Mouse (Mus musculus): ENCODE results near the gene Tgfb1. TPM values are rescaled to one million over a fixed set of nuclear protein-coding genes. Genes with fewer than 3 reads are reported as not detected.

Gene Tgfb1
- total and polyA plus RNA-seq, 2 experiments from 2014 or later = 0.88 to 2.2 TPM

DNA sequence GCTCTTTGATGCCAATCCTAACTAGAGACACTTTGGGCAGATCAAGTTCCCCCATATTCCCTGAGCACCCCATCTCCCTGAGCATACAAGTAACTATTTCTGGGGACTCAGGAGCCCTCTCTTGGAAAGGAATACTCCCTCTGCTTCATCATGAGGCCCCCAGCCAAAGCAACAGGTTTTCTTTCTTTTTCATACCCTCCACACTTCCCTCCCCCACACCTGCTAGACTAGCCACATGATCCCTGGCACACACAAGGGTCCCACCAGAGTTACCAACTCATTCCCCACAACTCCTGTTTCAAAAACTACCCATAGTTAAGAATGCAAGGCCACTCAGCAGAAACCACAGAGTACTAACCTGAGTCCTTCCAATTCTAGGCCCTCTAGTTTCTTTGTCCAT lies 66.3 kb downstream of the Tgfb1 start:
- no peak for TF ChIP-seq CTCF (IDR thresholded peaks at IDR 0.05)
- H3K4me1 ChIP-seq (ENCODE audit: insufficient read depth, low read length) = peaks cover 8% of the 10 kb centered on the region
- no peaks in the 10 kb centered on the region for H3K27me3 ChIP-seq (ENCODE audit: insufficient read depth, low read length)
- DNase-seq (ENCODE audit: low spot score) (no peak), ATAC-seq (ENCODE audit: low FRiP score) (no peak)
- peaks cover 23% of the 10 kb centered on the region for H3K36me3 ChIP-seq (ENCODE audit: insufficient read depth, low read length)
- no peak overlapping the region for H3K27ac ChIP-seq (ENCODE audit: low read depth, low read length)
- no peaks in the 10 kb centered on the region for H3K9me3 ChIP-seq (ENCODE audit: low read length)
- peak overlapping the region; percentile 70 for H3K4me2 ChIP-seq (ENCODE audit: low read depth, low read length, poor library complexity, severe bottlenecking)
- peak overlapping the region; percentile 98 for H3K4me3 ChIP-seq (ENCODE audit: low read depth, low read length)
- peak overlapping the region; percentile 95 for H3K9ac ChIP-seq (replicated peaks; ENCODE audit: low read length, poor library complexity, severe bottlenecking)

DNA sequence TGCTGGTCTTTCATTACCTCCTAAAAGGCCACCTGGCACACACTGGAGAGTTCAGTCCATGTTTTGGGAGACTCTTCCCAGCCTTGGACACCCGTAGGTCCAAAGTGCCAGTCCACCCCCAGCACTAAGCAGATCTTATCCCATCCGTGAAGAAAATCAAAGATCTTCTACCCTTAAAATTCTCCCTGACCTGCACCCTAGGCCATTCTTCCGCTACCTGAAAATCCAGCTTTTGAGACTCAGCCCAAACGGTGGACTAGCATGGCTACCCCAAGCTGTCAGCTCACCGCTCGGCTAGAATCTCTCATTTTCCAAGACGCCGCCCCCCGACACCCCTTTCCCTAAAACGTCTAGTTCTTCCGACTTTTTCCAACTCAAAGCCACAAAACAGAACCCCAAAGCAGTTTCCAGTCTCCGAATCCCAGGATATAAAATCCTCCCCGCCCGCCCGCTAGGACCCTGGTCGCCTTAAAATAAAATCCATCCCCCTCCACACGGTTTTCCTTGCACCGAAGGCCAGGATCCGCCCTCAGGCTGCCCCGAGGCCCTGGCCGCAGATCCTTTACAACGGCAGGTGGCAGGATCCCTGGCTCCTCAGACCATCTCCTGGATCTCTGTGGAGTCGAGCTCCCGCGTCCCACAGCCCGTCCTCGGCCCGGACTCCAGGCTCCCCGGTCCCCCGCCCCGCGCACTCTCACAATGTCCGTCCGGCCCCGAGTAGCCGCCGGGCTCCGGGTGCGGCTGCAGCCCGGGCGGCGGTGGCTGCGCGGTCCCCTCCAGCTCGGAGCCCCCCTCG lies 67.0 kb downstream of the Tgfb1 start:
- TF ChIP-seq CTCF (IDR thresholded peaks at IDR 0.05) = no peak
- peak overlapping the region; percentile 95 for H3K9ac ChIP-seq (replicated peaks; ENCODE audit: low read length, poor library complexity, severe bottlenecking)
- peak overlapping the region; percentile 96 for H3K27ac ChIP-seq (ENCODE audit: low read depth, low read length)
- H3K4me1 ChIP-seq (ENCODE audit: insufficient read depth, low read length) = peaks cover 8% of the 10 kb centered on the region
- peak overlapping the region; percentile 70 for H3K4me2 ChIP-seq (ENCODE audit: low read depth, low read length, poor library complexity, severe bottlenecking)
- DNase-seq (ENCODE audit: low spot score) (peak; percentile 5), ATAC-seq (ENCODE audit: low FRiP score) (peak; percentile 1; the same call in 1 of the 2 replicates)
- H3K36me3 ChIP-seq (ENCODE audit: insufficient read depth, low read length) = peaks cover 19% of the 10 kb centered on the region
- under 1% methylated on average over 46 of the region's 46 CpGs for WGBS
- no peaks in the 10 kb centered on the region for H3K27me3 ChIP-seq (ENCODE audit: insufficient read depth, low read length)
- H3K4me3 ChIP-seq (ENCODE audit: low read depth, low read length) = peak overlapping the region; percentile 98
- no peaks in the 10 kb centered on the region for H3K9me3 ChIP-seq (ENCODE audit: low read length)

DNA sequence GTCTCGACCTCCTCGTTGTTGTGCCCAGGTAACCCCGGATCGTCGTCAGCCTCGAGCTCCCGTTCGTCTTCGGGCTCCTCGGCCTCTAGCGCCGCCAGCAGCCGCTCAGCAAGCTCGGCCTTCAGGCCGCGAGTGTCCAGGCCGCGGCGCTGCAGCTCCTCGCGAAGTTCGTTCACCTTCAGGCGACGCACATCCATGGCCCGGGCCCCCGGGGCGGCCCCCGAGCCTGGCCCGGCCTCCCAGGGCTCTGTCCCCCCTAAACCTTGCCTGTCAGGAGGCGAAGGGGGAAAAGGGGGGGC lies 67.6 kb downstream of the Tgfb1 start:
- Histone ChIP-seq H3K9ac (replicated peaks; ENCODE audit: low read length, poor library complexity, severe bottlenecking) (peak overlapping the region; percentile 95), H3K27ac (ENCODE audit: low read depth, low read length) (peak overlapping the region; percentile 96), H3K36me3 (ENCODE audit: insufficient read depth, low read length) (peaks cover 13% of the 10 kb centered on the region), H3K4me1 (ENCODE audit: insufficient read depth, low read length) (peaks cover 8% of the 10 kb centered on the region), H3K4me2 (ENCODE audit: low read depth, low read length, poor library complexity, severe bottlenecking) (peak overlapping the region; percentile 70), H3K4me3 (ENCODE audit: low read depth, low read length) (peak overlapping the region; percentile 98), H3K9me3 (ENCODE audit: low read length) (no peaks in the 10 kb centered on the region), H3K27me3 (ENCODE audit: insufficient read depth, low read length) (no peaks in the 10 kb centered on the region)
- peak; percentile 55 for TF ChIP-seq CTCF (IDR thresholded peaks at IDR 0.05)
- no peak; the same call in 1 of the 2 replicates for ATAC-seq (ENCODE audit: low FRiP score)
- WGBS = under 1% methylated on average over 30 of the region's 30 CpGs
- DNase-seq (ENCODE audit: low spot score) = no peak

Other genes starting within 250 kb of the Tgfb1 start
- 1.4 and 2.9 TPM in 2 replicates for gene Ceacam1, start 209.4 kb upstream of the Tgfb1 start, total RNA-seq (2014; rRNA removed)
- gene Ceacam1, start 209.4 kb upstream of the Tgfb1 start, polyA plus RNA-seq (2015; fragmentation: Nextera tagmentation; extraction: Ambion mirVana) = 0.84 and 0.94 TPM in 2 replicates
- not detected in 2 replicates for gene Ceacam2, start 147.1 kb upstream of the Tgfb1 start, total RNA-seq (2014; rRNA removed)
- not detected in 2 replicates for gene Ceacam2, start 147.1 kb upstream of the Tgfb1 start, polyA plus RNA-seq (2015; fragmentation: Nextera tagmentation; extraction: Ambion mirVana)
- gene Erich4, start 71.1 kb upstream of the Tgfb1 start, total RNA-seq (2014; rRNA removed) = not detected in 2 replicates
- gene Erich4, start 71.1 kb upstream of the Tgfb1 start, polyA plus RNA-seq (2015; fragmentation: Nextera tagmentation; extraction: Ambion mirVana) = not detected in 2 replicates
- 54.3 and 58.1 TPM in 2 replicates for gene Dmac2, start 67.6 kb upstream of the Tgfb1 start, total RNA-seq (2014; rRNA removed)
- gene Dmac2, start 67.6 kb upstream of the Tgfb1 start, polyA plus RNA-seq (2015; fragmentation: Nextera tagmentation; extraction: Ambion mirVana) = 47.5 and 50.6 TPM in 2 replicates
- gene B3gnt8, start 60.3 kb upstream of the Tgfb1 start, total RNA-seq (2014; rRNA removed) = 0.80 and 1.4 TPM in 2 replicates
- 0.62 and 0.97 TPM in 2 replicates for gene B3gnt8, start 60.3 kb upstream of the Tgfb1 start, polyA plus RNA-seq (2015; fragmentation: Nextera tagmentation; extraction: Ambion mirVana)
- gene Bckdha, start 28.0 kb upstream of the Tgfb1 start, total RNA-seq (2014; rRNA removed) = 64.9 and 78.2 TPM in 2 replicates
- gene Bckdha, start 28.0 kb upstream of the Tgfb1 start, polyA plus RNA-seq (2015; fragmentation: Nextera tagmentation; extraction: Ambion mirVana) = 40.7 and 50.9 TPM in 2 replicates
- 19.7 and 29.4 TPM in 2 replicates for gene Exosc5, start 27.8 kb upstream of the Tgfb1 start, total RNA-seq (2014; rRNA removed)
- gene Exosc5, start 27.8 kb upstream of the Tgfb1 start, polyA plus RNA-seq (2015; fragmentation: Nextera tagmentation; extraction: Ambion mirVana) = 27.3 and 29.5 TPM in 2 replicates
- gene Tmem91, start 11.8 kb upstream of the Tgfb1 start, total RNA-seq (2014; rRNA removed) = 60.8 and 94.4 TPM in 2 replicates
- gene Tmem91, start 11.8 kb upstream of the Tgfb1 start, polyA plus RNA-seq (2015; fragmentation: Nextera tagmentation; extraction: Ambion mirVana) = 186 and 200 TPM in 2 replicates
- gene B9d2, start 6.2 kb upstream of the Tgfb1 start, total RNA-seq (2014; rRNA removed) = 22.8 and 32.1 TPM in 2 replicates
- gene B9d2, start 6.2 kb upstream of the Tgfb1 start, polyA plus RNA-seq (2015; fragmentation: Nextera tagmentation; extraction: Ambion mirVana) = 58.2 and 67.2 TPM in 2 replicates
- 27.0 and 38.3 TPM in 2 replicates for gene Ccdc97, start 32.1 kb downstream of the Tgfb1 start, total RNA-seq (2014; rRNA removed)
- 29.1 and 34.4 TPM in 2 replicates for gene Ccdc97, start 32.1 kb downstream of the Tgfb1 start, polyA plus RNA-seq (2015; fragmentation: Nextera tagmentation; extraction: Ambion mirVana)
- gene Hnrnpul1, start 67.8 kb downstream of the Tgfb1 start, total RNA-seq (2014; rRNA removed) = 117 and 126 TPM in 2 replicates
- 41.8 and 47.8 TPM in 2 replicates for gene Hnrnpul1, start 67.8 kb downstream of the Tgfb1 start, polyA plus RNA-seq (2015; fragmentation: Nextera tagmentation; extraction: Ambion mirVana)
- gene Axl, start 101.7 kb downstream of the Tgfb1 start, total RNA-seq (2014; rRNA removed) = 22.2 and 28.1 TPM in 2 replicates
- gene Axl, start 101.7 kb downstream of the Tgfb1 start, polyA plus RNA-seq (2015; fragmentation: Nextera tagmentation; extraction: Ambion mirVana) = 16.5 and 20.7 TPM in 2 replicates
- gene Cyp2s1, start 129.9 kb downstream of the Tgfb1 start, total RNA-seq (2014; rRNA removed) = 3.0 and 4.8 TPM in 2 replicates
- gene Cyp2s1, start 129.9 kb downstream of the Tgfb1 start, polyA plus RNA-seq (2015; fragmentation: Nextera tagmentation; extraction: Ambion mirVana) = 2.5 and 3.4 TPM in 2 replicates
- not detected in 2 replicates for gene Cyp2b10, start 210.6 kb downstream of the Tgfb1 start, total RNA-seq (2014; rRNA removed)
- gene Cyp2b10, start 210.6 kb downstream of the Tgfb1 start, polyA plus RNA-seq (2015; fragmentation: Nextera tagmentation; extraction: Ambion mirVana) = not detected in 2 replicates

Data from midbrain, postnatal 0 days (tissue).